Mouse (Mus musculus): ENCODE results near the gene Gm4836. TPM values are rescaled to one million over a fixed set of nuclear protein-coding genes. Genes with fewer than 3 reads are reported as not detected.
"Not testable (repeated sequence)": the region's sequence is repeated elsewhere in the genome, so short reads cannot be mapped to it uniquely, and the experiment has no call there.

Gm4836 gene
- polyA plus RNA-seq (2015; fragmentation: Nextera tagmentation; extraction: Ambion mirVana), result not detected in 2 replicates

DNA sequence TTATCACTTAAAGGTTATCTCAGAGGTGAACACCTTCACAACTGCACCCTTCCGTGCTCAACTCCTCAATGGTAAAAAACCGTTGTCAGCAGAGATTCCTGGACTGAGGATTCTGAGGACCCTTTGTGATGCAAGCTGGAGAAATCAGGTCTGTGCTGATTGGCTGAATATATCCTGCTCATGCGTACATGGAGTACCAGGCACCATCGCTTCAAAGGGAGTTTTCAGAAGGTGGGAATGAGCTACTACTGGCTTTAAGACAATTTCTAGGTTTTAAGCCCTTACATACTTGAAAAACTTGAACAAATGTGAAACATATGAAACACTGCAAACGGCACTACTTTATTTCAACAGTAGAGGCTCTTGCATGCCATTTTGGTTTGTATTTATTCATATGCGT lies at the start of gene Gm4836:
TSS of gene Gm4836 (minus strand) at position 101 of the 400 bp plus-strand sequence.
- not testable (repeated sequence) for H3K4me1 ChIP-seq (ENCODE audit: control insufficient read depth, insufficient read depth, low read length); H3K4me2 ChIP-seq (ENCODE audit: low read depth, low read length); H3K27ac ChIP-seq (ENCODE audit: low read length); H3K36me3 ChIP-seq (ENCODE audit: control insufficient read depth, insufficient read depth); H3K9ac ChIP-seq (ENCODE audit: low read length); H3K4me3 ChIP-seq (ENCODE audit: low read length); ATAC-seq (replicated peaks; ENCODE audit: extremely low read depth, insufficient read depth, low FRiP score); H3K9me3 ChIP-seq (replicated peaks; ENCODE audit: control insufficient read depth, low read length); H3K27me3 ChIP-seq (ENCODE audit: control insufficient read depth, insufficient read depth, low read length)
- no CpG with 5 or more reads among the region's 6 CpGs for WGBS

Measured in heart, embryonic 16.5 days (tissue).